Mouse (Mus musculus) ovary, postnatal 36 days (tissue): Measurements from ENCODE around the gene Lcn2.
"Not testable (repeated sequence)": the region's sequence is repeated elsewhere in the genome, so short reads cannot be mapped to it uniquely, and the experiment has no call there.

ENCODE experiments used
- DNase-seq: peaks from one replicate; pipeline ENCODE4 v3.0.0; 2022; ENCODE audit warnings: low spot score, mixed read lengths

Lcn2 gene

DNA sequence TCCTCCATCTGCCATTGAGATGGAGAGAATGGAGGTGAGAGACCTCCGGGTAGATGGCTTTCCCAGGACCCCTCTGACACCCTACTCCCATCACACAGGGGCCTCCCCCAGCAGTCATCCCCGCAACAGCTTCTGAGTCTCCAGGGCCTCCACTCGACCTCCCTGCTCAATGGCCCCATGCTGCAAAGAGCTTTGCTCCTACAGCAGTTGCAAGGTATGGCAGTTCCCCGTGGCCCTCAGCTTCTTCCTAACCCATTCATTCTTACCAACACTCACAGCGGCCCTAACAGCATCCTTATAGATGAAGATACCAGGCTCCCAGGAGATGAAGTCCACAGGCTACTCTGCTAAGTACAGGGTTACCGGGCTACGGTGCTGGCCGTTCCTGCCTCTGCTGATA lies 23.9 kb downstream of the Lcn2 start:
- no peak for DNase-seq

DNA sequence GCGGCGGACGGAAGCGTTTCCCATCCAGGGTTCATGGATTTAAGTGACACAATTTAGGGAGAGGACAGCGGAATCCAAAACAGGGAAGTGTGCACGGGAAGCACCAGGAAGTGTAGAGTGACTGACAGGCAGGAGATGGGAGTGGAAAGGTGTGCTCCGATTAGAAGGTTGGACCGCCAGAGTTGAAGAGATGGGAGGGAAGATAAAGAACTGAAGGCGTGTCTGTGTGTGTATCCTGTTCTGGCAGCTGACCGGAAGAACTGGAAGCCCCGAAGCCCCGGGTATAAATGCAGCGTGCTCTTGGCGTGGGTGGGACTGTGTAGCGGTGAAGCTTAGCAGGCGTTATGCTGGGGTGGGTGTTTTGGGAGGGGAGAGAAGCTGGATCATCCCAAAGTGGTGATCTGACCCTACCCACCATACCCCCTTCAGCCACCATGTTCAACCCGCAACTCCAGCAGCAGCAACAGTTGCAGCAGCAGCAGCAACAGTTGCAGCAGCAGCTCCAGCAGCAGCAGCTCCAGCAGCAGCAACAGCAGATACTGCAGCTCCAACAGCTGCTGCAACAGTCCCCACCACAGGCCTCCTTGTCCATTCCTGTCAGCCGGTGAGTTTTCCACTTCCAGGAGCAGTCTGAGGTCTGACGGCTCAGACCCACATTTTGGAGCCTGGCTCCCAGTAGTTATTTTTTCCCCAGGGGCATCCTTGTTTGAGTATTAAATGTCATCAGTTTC lies 24.5 kb downstream of the Lcn2 start:
- no peak for DNase-seq

DNA sequence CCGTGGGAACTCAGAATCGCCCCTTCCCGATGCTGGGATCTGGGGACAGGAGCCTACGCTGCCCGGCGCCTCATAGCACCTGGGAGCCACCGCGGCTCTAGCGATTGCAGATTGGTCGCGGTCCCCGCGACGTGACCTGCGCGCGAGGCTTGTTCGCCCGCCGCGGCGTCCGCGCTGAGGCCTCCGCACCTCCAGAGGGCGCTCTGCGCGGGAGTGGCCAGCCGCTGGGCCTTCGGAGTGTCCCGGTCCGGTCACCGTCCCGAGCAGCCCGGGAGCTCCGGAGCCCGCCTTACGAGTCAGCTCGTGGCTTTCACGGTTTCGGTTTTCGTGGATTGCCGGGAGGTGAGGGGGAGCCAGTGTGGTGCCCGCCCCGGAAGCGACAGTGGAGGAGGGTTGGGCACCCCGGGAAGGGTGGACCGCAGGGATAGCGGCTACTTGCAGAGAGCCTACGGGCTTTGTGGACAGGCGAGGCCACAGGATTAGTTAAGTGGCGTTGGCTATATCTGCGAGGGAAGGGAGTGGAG lies 25.2 kb downstream of the Lcn2 start:
- peak; percentile 92 for DNase-seq

DNA sequence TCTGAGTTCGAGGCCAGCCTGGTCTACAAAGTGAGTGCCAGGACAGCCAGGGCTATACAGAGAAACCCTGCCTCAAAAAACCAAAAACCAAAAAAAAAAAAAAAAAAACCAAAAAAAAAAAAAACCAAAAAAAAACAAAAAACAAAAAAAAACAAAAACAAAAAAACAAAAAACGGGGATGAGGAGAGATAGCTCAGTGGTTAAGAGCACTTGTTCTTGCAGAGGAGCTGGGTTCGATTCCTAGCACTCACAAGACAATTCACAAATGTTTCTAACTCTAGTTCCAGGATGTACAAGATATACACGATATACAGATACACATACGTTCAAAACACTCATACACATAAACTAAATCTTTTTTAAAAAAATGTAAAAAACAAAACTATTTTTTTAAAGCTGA lies 25.8 kb downstream of the Lcn2 start:
- DNase-seq: not testable (repeated sequence)

DNA sequence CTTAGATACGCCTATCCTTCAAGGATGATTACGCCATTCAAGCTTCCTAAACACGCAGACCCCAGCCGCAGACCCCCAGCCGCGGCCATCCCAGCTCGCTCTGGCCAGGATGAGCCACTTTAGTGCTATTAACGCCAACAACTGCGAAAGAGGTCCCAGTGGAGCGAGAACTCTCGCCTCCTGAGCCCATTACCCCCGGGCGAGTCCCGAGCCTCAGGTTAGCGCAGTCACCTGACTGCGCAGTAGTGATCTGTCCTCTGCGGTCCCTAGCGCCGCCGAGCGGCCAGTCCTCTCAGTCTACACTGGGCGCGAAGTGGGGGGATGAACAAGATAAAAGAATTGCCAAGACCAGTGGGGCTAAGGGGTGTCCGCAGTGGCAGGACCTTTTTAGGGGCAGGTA lies 26.6 kb downstream of the Lcn2 start:
- DNase-seq: peak; percentile 76

DNA sequence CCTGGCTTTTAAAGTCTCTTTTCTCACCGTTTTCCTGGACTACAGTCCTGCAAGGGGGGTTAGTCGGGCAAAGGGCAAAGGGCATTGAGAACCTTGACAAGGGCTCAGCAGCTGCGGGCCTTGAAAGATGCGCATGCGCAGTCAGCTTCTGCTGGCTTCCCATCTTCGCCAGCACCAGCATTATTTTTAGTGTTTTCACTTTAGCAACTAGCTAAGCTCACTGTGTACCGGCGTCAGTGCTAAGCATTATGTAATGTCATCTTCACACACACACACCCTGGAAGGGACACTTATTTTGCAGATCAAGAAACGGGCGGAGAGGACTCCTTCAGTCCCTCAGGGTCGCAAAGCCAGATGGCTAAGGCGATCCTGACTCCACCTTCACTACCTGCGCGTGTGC lies 27.3 kb downstream of the Lcn2 start:
- peak; percentile 75 for DNase-seq

DNA sequence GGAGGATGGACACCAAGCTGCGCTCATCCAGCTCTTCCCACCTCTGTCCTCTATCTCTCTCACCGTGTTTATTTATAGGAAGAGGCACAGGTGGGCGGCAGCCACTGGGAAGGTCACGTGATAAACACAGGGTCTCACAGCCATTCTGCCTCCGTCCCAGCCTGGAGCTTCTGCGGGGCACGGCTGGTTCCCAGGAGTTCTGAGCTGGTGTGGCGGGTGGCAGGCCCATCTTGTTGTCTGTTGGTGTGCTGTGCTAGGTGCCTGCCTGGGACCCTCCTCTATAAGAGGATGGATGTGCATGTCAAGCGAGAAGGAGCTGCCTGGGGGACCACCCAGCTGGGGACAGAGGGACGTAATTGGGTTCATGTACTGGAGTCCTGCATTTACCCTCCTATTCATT lies 29.7 kb downstream of the Lcn2 start:
- DNase-seq: no peak

DNA sequence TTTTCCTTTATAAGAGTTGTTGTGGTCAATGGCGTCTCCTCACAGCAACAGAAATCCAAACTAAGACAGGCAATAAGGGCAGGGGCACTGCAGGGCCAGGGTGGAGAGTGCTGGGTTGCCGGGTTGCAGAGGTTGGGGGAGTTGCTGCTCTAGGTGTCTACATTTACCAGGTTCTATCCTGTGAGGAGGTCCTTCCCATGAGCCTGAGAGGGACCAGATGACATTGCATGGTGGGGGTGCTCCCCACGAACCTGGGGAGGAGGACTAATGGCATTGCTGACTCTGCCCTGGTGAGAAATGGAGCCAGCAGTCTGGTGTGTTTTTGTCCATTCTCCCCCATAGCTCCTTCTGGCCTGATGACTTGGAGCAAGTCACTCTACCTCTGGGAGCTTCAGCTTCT lies 30.3 kb downstream of the Lcn2 start:
- DNase-seq: no peak

DNA sequence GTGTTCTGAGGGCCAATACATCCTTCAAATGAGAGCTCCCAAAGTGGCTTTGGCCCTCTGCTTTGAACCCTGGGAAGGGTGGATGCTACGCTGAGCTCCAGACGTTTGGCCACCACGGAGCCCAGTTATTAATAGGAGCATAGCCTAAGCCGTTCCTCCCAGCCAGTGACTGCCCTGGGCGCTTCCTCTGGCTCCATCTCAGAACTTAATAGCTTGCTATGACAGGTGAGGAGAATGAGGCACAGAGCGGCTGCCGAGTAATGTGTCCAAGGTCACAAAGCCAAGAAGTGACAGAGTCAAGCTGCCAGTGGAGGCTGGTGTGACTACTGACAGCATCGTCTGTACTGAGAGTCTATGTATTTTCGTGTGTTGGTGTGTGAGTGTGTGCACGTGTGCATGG lies 31.8 kb downstream of the Lcn2 start:
- DNase-seq: no peak

DNA sequence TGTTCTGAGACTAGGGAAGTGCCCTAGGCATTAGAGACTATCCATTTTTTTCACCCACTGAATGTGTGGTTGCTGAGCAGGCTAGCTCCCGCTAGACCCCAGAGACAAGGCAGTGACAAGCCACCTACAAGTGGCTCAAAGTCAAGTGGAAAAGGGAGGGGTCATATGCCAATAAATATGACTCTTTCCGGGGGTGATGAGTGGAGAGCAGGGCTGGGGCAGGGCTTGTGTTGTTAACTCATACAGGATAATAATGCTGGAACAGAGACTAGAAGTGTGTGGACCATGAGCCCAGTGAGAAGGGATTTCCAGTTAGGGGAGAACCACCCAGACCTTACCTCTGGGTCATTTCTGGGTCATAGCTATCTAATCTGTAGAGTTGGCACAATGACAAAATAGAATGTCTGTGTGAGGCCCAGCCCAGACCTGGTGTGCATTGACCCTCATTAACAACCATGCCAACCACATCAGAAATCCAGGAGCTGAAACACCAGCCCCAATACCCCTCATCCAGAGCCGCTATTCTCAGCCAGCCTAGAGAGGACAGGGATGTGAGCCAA lies 33.6 kb downstream of the Lcn2 start:
- DNase-seq: no peak

DNA sequence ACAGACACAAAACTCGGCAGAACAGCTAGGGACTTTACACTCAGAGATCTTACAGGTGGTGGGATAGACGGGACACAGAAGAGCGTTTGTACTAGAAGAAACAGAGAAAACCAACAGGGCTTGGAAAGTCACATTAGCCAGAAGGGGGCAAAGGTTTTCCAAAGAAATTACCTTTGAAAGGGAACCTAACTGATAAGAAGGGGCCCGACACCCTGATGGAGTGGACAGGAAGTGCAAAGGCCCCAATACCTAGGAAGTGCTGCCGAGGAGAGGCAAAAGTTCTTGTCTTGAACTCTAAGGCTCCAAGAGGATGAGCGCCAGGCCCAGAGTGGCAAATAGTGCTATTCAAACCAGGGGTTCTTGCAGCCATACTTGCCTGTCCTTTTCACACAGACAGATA lies 34.2 kb downstream of the Lcn2 start:
- no peak for DNase-seq

DNA sequence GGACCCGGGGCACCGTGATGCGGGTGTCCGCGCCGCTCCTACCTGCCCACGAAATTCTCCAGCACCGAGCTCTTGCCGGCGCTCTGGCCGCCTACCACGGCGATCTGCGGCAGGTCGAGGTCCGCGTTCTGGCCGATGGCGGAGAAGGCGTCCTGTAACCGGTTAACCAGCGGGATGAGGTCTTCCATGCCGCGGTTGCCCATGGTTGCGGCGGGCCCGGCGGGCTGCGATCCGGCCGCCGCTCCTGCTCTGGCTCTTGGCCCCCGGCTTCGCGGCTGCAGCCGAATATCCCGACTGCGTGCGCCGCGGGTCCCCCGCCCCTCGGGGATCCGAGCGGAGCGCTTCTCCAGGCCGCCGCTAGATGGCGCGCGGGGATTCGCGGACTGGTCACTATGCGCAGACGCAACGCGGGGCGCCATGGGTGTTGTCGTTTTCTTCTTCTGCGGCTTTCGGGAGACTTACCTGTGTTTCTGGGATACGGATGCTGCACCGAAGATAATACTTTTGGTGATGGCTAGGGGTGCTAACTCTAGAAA lies 35.0 kb downstream of the Lcn2 start, which contains the start of gene Dnm1:
Gene Dnm1 (minus strand): TSS at position 332 of the 536 bp plus-strand sequence.
- DNase-seq: peak; percentile 92

DNA sequence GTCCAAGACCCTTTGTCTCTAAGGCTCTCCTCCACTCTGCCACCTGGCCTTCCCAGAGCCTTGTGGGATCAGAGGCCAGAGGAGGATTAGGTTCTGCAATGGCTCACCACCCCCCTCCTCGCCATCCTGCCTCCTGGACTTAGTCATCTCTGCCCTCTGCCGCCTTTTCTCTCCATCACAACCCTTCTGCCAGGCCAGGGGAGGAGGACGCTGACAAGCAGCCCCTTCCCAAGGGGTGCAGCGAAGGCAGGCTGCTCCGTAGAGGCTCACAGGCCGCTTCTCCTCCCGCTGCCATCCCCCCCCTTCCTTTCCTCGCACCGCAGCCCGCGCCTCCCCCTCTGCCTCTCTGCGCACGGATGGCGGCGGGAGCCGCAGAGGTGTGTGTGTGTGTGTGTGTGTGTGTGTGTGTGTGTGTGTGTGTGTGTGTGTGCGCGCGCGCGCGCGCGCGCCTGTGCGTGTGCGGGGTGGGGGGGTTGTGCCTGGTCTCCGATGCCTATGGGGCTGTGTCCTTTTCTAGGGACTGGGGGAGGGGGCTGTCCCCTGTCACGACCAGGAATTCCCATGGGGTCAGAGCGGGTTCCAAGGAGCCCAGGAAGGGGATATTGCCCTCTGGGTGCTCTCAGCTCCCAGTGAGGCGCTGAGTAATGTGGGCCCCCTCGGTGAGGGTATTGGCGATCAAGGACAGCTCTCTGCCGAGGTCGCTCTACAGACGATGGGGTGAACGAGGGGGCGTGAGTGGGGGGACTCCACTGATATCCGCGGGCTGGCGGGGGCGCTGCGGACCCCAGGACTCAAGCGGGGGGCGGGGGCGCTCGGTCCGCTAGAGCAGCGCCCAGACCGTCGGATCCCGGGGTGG lies 35.7 kb downstream of the Lcn2 start, which contains the start of gene Ciz1:
Gene Ciz1 (plus strand): TSS at position 177 of the 856 bp plus-strand sequence.
- DNase-seq: no peak

DNA sequence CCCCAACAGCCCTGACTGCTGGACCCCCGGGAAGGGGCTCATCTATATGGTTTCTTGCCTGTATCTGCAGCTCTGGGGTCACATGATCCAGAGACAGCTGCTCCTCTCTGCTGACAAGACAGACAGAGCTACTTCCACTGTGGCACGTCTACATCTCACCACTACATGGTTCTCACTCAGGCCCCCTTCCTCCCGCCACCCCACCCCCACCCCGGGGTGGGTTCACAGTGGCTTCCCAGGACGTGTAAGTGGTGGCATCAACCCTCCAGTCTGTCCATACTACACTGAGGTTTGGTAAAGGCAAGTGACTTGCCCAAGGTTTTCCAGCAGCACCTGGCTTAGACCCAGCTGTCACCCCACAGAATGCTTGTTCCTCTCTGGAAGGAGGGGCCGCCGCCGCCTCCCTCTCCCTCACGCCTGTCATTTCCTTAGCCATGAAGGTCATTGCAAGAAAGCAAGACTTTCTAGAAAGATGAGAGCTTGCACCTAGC lies 36.5 kb downstream of the Lcn2 start:
- DNase-seq: no peak

DNA sequence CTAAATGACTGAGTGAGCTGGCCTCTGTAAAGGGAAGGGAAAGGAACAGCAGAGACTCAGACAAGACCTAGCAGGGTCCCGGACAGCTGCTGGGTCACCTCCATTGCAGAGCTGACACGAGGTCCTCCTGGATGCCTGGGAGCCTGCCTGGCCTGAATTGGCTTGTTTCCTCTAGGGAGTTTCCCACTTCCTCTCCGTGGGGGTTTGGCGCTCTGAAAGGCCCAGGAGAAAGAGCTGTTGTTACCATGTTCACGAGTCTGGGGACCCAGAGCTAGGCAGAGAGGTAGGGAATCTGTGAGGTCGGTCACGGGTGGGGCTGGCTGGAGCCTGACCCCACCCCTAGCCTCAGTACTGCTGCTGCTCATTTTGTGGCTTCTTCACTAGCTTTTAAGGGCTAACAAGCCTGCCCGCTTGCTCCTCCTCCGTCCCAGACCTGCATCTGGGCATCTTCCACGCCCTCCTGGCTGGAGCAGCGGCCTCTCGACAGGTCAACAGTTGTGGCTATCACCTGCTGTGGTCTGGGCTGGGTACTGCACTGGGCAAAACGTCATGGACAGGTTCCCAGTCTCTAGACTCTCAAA lies 37.5 kb downstream of the Lcn2 start:
- no peak for DNase-seq

DNA sequence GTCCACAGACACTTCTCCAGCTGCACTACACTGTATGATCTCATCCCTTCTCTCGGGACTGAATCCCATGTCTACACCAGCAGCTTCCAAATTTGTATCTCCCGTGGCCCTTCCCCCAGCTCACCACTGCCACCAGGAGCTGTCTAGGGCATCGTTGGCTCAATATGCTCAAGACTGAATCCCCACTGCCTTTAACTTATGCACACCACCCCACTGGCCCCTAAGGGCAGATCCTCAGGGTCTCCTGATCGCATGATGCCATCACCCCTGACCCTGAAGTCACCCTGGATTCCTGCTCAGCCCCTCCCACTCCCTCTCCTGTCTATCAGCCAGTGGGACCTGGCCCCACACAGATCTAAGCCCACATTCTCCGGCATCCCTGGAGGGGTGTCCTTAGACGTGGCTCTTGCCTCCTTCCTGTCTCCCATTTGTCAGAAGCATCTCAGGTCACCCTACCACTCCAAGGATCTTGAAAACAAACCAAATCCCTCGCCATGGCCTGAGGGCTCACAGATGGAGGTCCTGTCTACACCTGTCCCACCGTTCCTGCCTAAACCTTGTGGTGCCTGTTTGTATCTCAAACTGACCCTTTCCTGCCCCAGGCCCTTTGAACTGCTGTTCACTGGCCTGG lies 38.3 kb downstream of the Lcn2 start:
- DNase-seq: no peak

DNA sequence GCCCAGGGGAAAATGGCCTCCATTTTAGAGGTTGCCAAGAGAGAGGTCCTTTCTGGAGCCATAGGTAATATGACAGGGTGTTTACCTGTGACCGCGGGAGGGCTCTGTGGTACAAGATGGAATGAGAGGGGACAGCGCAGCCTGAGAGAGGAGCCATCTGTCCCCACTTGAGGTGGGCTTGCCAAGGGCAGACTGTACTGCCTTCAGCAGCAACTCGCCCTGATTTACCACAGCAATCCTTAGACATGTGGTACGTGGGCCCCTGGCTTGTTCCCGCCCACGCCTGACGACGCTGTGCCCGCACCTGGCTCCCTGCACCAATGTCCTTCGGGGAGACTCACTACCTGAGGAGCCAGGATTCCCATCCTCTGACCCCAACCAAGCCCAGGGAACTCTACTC lies 39.7 kb downstream of the Lcn2 start:
- DNase-seq: no peak

DNA sequence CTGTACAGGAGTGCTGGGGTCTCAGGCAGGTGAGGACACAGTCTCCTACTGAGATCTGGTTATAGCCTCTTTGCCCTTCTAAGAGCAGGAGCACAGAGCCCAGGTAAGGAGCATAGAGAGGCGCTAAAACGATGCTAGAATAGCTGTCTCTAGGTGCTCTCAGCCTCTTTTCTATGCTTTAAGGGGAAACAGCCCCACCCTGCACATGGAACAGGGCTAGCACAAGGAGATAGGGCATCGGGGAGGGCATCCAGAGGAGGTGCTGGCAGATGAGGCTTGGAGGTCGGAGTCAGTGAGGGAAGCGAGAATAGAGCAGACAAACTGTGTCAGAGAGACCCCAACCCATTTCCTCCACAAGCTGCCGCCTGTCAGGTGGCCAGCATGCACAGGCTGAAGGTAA lies 41.0 kb downstream of the Lcn2 start:
- DNase-seq: no peak

DNA sequence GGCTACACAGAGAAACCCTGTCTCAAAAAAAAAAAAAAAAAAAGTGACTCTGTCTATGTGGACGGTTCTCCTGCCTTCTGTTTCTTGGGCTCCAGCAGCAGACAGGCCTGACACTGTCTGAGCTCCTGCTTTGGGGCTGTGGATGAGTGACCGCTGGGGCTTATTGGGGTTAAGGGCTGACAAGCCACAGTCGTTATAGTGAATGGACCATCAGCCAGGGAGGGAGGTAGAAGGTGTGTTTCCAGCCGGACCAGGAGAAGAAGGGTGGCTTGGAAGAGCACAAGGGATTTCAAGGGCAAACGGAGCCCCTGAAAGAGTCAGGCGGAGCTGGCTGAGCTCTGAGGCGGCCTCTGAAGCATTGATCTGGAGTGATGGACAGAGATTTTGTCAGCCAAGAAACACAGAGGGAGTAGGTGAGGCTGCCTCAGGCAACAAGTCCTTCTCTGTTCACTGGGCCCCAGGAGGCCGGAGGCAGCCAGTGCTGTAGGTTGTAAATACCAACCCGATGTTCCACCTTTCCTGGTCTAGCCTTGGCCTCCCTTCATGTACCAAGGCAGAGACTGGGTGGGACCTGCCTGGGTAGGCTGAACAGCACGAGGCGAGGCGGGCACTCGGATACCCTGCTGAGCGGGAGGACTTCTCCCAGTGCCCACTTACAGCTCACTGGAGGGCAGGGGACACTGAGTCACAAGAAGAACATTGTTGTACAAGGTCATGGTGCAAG lies 43.3 kb downstream of the Lcn2 start:
- DNase-seq: no peak

DNA sequence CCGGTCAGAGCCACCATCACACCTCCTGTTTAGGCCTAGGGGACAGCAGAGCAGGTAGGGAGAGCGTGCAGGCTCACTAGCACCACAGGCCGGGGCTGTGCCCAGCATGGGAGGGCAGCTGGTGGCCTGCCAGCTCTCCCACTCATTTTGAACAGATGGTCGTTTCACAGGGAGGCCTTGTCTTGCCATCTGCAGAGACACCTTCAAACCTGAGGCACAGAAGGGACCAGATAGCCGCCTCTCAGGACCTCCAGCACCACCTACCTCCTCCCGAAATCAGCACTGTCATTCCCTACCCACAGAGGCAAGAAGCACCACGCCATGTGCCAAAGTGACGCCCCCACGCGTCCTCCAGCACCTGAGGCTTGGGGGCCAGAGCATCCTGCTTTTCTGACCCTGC lies 44.0 kb downstream of the Lcn2 start:
- no peak for DNase-seq

DNA sequence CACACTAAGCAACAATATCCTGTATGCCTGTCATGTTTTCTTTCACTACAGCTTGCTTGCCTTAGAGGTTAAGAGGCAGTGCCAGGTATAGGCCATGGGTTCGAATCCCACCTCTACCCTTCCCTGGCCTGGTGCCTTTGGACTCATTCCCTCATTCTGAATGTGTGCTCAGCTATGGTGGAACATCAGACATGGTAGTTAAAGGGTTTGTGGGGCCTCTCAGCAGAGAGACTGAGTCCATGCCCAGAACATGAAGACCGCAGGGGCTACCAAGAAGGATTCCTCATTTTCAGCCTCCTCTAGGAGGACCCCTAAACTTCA lies 44.7 kb downstream of the Lcn2 start:
- no peak for DNase-seq
